Mouse (Mus musculus) kidney, adult 11 months (tissue): ENCODE measurements around the gene Hlcs.
A peak's percentile ranks its signal among the peaks of the same experiment; 100 is the strongest.

Experiments
- DNase-seq: peaks from one replicate; pipeline ENCODE4 v3.0.0; 2022

Gene Hlcs

DNA sequence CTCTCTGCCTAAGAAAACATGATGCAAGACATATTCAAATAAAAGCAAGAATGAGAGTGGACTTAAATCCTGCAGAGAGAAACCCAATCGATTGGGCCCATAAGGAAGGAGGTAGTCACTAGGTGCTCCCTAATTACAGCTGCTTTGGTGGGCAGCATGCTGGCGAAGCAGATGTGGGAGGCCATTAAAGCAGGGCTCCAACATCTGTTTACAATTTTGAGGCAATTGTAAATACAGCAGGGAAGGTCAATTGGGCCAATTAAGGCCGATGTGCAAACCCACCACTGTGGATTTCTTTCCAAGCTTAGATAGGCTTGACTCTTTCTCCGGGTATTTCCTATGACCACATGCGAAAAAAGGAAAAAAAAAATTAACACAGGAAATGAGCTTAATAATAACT lies 117.5 kb downstream of the Hlcs start:
- no peak for DNase-seq

DNA sequence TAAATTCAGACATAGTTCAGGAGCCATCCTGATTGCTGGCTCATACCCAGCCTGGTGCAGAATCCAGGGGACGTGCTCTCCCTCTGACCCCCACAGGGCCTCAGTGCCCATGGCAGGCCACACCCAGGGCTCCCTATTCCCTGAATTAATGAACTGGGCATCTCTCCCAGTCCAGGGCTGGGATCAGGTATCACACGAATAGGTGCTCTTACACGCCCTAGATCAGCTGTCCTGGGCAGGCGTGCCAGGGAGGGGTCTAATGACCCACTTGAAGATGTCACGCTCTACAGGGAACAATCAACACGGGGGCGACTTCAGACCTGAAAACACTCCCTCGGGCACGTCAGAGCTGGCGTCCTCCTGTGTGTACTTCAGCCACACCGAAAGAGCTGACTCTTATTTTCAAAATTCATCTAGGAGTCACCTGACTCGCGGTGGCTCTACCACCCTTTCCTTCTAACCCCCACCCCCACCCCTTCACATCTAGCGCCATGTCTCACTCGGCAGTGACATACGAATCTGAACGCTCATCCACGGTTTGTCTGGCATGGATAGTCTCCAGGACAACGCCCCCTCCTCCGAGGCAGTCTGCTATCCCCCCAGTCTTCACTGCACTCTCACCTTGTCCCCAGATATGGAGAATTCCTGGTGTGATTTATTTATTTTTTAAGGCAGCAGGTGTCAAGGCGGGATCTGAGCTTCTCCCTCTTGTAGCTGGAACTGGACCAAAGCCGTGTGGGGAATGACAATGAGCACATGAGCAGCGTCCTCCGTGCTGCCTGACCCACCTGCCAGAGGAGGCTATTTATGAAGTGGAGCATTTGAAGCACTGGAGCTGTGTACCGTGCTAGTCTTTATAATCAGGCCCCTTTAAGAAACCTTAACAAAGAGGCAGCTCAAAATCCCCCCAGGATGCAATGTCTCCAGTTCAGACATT lies 121.7 kb downstream of the Hlcs start:
- peak; percentile 33 for DNase-seq

DNA sequence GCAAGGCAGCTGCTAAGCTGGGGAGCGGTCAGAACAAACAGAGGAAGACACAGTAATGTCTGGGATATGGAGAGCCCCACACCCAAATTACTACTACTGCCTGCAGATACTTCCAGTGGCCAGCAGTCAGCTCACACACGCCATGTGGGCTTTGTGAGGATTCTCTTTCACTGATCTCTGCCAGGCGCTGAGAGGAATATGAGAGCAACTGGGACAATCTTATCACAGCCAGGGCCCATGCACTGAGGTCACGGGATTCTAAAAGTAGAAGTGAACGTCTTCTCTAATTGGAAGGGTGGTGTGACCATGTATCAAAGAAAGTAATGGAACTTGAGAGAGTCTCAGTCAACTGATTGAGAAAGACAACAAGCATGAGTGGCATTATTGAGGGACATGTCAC lies 123.1 kb downstream of the Hlcs start:
- no peak for DNase-seq

DNA sequence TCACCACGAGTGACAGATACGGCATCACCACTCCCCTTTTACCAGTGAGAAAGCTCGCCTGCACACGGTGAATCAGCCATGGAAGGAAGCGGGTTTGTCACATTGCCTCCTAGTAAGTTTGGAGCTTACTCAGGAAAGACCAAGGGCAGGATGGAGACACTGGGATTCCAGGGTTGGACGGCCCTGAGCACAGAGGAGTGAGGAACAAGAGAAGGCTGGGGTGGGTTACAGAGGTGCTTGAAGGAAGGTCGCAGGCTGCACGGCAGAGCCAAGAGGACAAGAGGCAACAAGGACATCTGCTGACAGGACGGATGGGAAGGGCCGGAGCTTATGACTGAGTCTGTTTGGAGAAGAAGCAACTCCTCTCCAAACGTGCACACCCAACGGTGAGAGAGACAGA lies 126.8 kb downstream of the Hlcs start:
- no peak for DNase-seq

DNA sequence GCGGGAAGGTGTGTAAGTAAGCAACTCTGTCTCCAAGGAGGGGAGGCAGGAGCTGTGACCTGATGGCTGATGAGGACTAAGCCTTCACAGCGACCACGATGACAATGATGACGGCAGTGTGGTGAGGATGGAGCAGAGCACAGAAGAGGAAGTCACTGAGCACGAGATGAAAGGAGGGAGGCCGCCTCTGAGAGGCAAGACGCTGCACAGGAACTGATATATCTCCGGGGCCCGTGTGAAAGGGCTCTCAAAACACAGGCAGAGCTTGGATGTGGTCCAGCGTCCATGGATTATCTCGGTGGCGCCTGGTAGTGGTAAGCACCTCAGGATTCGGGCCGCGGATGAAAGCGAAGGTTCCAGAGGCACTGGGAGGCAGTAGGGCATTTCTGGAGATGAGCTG lies 127.9 kb downstream of the Hlcs start:
- DNase-seq: no peak

DNA sequence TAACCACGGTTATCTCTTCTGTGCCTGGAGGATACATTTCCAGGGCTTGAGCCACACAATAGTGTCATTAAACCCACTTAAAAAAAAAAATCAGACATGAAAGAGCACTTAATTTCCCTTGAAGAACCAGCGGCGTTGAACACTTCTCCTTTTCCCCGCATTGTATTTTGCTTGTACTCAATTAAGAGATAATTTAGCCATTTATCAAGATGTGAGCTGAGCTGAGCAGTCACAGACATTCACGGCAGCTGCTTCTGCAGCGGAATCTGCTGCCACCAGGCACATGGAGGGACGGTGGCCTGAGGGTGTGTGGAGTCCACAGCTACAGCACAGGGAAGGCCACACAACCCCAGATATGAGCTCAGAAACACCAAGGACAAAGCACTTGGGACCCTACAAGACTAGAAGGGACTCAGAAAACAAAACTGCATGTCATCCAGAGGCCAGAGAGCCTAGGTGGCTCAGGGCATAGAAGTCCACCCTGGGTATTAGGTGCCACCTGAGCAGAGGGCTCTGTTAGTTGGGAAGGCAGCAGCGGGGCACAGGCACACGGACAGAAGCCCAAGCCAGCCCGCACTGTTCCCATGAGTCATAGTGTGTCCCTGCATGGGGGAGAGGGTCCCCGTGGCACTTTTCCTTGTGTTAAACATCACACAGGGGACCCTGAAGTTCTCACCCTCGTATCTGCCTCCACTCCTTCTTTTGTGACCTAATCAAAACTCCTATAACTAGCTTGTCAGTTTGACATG lies 133.1 kb downstream of the Hlcs start:
- no peak for DNase-seq

DNA sequence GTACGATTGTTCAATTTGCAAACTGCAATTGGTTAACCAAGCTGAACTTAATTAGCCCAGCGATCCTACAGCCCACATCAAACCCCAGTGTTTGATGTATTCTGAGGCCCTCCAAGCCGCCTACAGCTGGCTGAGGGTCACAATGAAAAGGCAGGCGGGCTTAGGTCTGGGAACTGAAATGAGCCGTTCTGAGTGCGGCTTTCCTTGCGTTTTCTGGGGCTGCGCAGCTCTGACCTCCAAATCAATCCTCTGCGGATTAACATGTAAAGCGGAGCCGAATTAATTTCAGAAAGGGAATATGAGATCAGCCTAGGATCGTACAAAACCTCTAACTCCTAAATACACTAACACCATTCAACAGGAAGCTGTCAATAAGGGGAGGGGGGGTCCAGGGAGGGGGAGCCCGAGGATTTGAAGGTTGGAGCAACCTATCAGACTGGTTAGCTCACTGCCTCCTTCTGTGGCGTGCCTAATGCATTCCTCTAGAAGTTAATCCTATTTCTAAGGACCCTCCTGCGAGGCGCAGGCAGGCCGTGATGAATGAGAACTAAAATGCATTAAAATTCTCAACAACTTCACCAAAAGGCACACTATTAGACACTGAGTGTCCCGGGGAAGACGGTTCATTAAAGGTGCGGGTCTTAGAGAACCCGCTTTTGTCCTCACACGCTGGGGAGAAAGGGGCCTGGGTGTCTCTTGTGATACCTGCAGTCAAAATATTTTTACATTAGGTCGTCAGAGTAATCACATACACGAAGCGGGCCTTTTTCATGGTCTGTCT lies 133.8 kb downstream of the Hlcs start:
- DNase-seq: no peak

DNA sequence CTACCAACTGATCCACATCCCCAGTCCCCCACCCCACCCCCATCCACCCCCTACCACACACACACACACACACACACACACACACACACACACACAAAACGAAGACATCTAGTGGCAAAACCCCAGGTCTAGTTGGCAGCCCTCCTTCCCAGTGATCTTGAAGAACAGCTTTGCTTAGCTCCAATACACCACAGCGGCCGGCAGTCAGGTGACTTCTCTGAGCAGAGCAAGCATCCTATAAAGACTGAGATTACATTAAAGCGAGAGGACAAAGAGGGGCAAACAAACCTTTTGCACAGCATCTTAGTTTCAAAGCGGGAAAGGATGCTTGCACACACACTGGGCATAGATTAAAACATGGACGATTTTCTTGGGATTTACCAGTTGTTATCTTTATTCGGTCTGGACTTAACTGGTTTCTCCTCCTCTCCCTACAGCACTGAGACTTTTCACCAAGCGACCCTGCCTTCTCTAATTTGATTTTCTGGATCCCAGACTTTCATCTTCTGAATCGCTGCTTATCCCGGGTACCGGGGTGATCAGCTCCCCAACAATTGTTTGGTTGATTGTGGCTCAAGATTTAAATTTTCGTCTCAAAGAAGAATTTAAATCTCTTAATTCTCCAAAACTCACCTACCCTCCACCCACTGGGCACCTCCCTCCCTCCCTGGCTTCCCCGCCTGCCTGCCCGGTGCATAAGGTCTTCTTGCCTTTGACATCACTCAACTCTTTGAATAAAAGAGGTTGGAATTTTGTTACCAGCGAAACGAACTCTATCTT lies 134.7 kb downstream of the Hlcs start:
- DNase-seq: no peak

DNA sequence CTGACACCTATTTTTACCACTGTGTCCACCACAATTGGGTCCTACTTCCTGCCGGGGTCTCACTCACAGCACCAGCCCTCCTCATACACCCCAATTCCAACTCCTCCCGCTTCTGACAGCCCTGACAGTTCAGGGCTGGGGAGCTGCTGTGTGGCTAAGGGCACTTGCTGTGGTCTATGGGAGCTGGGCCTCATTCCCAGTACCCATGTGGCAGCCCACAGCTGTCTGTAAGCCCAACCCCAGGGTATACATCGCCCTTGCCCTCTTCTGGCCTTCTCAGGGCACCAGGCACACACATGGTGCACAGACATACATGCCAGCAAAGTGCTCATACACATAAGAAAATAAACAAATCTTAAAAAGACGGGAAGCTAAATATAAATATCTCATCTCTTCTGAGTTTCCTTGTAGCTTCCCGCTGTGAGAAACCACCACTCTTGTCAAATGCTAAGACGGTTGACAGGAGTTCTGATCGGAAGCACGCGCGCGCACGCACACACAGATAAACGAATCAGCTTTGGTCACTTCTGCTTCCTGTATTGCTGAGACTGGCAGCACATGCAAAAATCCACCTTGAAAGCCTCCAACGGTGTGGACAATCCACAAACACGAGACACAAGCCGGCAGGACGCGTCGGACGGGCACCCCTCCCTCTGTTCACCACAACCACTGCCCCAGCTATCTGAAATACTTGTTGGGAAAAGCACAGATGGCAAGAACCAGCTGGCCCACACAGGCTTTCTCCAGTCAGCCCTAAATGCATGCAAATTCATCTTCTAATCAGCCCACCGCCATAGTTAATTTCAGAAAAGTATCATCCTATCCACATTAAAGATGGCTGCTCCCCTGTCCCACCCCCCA lies 136.1 kb downstream of the Hlcs start:
- no peak for DNase-seq

DNA sequence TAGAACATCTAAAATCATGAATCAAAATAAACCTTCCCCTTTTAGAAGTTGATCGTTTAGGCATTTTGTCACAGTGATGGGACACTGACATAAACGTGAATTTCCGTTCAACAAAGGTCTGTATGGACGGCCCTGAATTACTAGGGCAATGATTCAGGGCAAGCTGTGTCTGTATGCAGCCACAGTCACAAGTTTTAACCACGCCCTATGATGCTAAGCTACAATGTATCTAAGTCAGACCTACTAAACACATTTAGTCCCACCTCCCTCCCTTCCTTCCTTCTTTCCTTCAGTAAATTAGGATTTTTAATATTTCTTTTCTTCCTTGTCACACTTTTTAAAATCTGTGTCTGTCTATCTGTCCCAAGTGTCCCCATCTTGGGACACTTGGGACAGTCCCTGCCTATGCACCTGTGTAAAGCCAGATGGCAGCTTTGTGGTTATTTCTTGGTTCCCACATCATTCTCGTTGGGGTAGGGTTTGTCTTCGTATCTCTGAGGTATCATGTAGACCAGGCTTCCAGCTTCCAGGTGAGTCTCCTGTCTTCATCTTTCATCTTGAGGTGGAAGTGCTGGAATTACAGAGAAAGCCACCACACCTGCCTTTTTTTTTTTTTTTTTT lies 137.9 kb downstream of the Hlcs start:
- no peak for DNase-seq

DNA sequence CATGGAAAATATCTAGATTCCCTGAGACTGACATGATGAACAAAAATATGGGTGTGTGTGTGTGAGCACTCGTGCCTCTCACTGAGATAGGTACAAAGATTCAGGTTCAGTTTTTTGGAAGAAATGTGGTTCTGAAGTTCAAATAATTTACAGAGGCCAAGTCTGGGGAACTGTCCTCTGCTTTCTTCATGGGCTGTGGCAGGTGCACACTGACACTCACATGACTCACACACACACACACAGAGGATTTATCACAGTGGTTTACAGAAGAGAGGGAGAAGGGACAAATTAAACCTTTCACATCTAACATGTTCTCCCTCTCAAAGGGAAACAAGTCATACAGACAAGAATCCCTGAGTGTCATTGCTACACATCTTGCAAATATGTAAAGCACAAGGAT lies 140.0 kb downstream of the Hlcs start:
- no peak for DNase-seq

DNA sequence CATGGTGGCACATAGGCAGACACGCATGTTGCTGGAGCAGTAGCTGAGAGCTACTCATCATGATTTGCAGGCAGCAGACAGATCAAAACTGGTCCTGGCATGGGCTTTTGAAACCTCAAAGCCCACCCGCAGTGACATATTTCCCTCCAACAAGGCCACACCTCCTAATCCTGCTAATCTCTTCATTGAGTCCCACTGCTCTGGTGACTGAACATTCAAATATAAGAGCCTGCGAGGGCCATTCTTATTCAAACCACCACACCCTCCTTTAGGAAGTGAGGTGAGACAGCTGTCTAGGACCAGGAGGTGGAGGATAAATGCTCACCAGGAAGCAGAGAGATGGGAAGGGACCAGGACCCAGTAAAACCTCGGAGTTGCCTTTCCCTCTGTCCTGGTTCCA lies 143.2 kb downstream of the Hlcs start:
- DNase-seq: no peak

DNA sequence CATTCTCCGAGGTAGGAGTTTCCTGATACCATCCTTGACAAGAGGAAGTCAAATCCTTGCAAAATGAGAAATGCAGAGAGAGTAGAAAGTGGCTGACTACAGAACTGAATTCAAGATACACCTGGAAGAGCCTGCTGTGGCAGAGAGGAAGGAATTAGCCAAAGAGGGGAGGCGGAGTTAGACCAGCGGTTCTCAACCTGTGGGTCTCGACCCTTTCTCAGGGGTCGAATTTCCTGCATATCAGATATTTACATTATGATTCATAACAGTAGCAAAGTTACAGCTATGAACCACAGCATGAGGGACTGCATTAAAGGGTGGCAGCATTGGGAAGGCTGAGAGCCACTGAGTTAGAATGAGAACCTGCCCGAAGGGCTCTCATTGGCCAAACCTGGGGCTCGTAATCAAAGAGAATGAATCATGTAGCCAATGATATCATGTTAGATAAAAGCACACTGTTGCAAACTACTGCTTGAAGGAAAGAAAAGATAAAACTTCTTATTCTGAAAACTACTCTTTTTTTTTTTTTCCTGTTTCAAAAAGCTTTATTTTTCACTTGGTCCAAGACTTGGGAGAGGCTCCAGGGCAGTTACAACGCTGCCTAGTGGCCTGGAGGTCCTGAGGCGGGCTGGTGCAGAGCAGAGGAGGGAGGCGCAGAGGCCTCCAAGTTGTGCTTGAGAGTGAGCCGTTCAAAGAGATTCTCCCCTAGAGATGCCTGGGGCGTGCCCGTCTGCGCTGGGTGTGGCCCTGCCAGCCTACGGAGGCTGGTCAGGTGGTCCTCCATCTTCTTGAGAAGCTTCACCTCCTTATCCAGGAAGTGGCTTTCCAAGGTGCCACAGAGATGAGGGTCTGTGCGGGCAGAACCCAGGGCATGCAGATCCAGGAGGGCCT lies 144.5 kb downstream of the Hlcs start:
- no peak for DNase-seq

DNA sequence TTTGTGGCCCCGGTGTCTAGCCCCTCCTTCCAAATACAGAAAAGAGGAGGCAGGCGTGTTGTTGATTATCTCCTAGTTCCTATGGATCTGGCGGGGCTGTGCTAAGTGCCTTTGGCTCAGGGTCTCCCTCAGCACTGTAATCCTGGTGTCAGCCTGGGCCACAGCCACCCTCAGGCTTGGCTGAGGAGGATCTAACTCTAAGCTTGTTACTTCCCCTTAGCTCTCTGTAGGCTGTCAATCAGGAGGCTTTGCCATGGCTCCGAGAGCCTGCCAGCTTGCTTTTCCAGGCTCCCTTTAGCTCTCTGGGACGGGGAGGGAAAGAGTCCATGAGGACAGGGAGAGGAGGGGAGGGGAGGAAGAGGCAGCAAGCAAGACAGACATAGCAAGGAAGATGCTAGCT lies 148.4 kb downstream of the Hlcs start:
- DNase-seq: no peak

DNA sequence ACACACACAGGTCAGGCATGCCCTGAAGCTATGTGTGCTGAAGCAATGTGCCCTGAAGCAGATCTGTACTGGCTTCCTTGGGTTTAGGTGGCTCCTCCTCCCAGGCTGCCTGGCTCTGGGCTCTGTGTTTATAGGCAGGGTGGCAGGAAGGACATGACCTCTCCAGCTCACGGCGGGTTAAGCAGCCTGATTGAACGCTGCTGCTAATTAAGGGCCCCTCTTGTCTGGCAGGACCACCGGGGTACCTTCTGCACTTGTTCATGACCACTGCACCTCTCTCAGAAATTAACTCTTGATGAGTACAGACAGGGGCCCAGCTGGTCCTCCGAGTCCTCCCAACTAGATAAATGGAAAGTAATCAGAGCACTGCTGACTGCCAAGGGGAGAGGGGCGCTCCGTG lies 149.1 kb downstream of the Hlcs start:
- DNase-seq: peak; percentile 21

DNA sequence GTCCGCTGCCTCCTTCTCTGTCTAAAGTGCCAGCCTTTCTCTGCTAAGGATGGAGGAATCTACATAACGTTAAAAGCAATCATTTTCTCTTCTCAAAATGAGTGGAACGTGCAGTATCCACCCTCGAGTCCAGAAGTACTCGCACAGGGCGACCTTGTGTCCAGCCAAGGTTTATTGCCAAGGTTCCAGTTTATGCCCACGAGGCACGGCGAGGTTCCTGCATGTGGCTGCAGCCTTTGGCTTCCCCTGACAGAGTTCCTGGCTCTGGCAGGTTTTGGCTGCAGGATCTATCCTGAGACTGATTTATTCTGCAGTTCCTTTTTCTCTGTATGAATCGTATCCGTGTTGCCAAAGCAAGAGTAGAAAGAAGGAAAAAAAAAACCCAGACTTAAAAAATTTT lies 150.3 kb downstream of the Hlcs start:
- DNase-seq: peak; percentile 69

DNA sequence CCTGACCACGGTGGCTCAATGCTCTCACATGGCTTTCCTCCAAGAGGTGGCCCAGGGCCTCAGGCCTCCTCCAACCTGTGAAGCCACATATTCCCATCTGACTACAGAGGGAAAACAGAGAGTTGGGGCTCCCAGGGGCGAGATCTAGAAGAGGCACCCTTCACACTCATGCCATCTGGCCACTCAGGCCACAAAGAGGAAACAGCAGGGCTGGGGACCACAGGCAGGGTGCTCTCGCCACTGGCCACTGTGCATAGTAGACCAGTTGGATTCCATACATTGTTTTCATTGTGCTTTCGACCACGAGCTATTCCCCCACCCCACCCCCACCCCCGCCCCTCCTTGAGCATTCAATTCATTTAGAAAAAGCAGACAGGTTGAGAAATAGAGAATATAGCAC lies 151.4 kb downstream of the Hlcs start:
- no peak for DNase-seq

DNA sequence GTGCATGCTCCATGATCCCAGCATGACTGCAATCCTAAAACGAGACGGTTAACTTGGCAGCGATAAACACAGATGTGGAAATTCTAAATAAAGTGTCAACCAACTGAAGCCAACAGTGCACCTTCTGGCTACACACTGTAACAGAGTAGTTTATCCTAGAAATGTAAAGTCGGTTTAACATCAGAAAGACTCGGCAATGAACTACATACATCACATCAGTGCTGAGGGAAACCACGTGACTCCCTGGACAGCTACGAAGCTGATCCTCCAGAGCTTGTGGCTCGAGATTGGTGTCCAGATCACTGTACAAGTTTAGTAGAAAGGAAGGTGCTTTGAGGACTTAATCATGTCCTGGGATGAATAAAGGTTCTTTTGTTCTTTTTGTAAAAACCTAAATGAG lies 155.6 kb downstream of the Hlcs start:
- DNase-seq: no peak

DNA sequence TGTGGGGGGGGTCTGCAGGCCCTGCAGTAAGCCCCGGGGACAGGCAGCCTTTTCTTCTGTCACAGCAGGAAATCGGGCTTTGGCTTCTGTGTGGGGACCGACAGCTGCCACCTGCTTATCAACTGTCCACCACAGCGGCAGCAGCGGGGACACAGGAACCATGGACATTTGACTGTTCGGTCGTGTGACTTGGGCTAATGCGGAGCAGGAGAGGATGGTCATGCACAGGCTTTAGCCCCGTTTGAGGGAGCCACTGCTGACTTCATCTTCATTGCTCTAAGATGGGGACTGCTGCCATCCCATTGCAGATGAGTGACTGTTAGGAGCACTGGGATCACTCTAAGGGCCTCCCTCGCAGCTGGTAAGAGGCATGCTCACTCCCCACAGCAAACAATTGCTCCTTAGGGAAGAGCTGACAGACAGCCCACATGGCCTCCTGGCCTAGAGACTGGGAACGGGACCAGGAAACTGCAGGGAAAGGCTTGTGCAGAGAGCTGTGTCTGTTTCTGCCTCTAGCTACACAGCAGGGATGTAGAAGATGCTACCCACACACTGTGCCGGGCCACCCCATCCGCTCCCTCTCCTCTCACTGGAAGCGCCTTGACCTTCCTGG lies 158.2 kb downstream of the Hlcs start:
- no peak for DNase-seq
